Mouse (Mus musculus) CD4-positive, CD25-positive, alpha-beta regulatory T cell, adult 2 months (primary cell): ENCODE results near the gene Haus7.

ENCODE experiments used
- DNase-seq: peaks from one replicate; pipeline ENCODE4 v3.0.0-alpha.2; 2012; ENCODE audit warnings: low read depth, low spot score

Gene Haus7

DNA sequence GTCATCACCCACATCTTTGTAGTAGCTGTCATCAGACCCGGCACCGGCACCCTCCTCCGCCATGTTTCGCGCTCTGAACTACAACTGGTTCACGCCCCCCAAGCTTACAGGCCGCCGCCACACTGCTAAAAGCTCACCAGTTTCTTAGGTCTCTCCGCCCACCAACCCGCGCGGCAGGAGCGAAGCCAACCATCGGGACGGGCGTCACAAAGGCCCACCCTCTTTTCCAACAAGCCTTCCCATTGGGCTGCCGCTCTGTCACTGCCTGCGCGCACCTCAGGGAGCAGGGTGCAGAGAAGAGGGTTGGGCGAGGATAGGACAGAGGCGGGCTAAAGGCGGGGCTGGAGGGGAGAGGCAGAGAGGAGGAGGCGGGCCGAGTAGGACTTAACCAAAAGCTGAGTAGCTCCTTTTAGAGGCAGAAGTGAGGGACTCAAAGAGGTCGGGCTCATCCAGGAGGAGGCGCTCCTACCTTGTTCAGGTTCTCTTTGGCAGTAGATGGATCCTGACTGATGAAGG, at the start of gene Haus7:
TSS of gene Haus7 (minus strand) at position 168 of the 516 bp plus-strand sequence.
- peak; percentile 95 for DNase-seq

DNA sequence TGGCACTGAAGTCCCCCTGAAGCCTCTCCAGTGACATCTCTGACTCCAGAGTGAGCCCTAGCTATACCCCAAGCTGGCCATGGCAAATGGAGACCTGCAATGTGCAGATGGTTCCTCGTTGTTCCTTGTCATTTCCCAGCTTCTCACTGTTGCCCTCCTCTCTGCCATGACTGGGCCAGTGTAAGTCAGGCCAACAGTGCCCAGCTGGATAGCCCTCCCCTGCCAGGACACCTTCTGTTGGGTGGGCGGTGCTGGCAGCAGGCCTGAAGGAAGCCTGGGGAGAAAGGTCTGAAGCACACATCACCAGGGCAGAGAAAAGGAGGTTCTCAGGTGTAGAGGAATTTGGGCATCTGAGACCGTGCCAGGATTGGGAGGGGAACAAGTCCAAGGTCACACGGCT, 47.7 kb upstream of the Haus7 start:
- DNase-seq, result no peak

DNA sequence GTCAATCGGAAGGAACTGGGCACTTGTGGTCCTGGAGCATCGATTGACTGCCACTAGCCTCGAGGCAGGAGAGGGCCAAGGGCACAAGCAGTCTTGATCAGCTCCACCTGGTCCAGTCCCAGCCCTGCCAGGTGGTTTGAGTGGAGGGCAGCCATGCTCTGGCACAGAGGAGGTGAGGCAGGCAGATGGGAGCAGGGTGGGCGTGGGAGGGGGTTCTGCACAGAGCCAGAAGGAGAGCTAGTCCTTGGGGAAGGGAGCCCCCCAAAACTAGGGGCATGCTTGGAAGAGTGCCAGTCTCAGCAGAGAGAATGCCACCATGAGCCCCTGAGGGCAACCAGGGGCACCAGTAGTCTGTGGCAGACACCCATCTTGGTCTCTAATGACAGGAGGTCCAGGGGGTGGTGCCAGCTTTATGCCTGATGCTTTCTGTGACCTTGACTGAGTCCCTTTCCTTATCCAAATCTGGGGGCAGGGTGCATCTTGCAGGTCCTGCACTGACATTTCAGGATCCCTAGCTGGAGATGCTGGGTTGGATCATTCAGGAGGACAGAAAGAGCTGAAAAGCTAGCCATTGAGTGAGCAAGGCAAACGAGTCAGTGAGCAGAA, 46.4 kb upstream of the Haus7 start:
- DNase-seq, result no peak

DNA sequence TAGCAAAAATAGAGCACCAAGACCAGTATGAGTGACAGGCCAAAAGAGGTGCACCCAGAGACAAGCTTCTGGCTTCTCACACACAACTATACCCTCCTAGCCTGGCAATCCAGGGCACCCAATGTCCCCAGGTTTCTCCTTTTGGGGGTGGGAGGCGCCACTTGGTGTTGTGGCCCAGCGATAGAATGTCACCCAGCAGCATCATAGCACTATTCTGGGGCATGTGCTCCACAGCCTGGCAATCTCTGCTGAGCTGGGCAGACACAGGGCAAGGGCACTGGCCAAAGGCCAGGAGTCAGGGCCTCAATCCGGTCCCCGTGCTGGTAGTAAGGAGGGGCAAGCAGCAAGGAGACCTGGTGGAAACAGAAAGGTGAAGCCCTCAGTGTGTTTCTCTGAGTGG, 37.9 kb upstream of the Haus7 start:
- DNase-seq, result no peak

GRCm38 (mm10) chrX:73493567-73493966, 34.7 kb upstream of the Haus7 start:
- peak; percentile 85 for DNase-seq

DNA sequence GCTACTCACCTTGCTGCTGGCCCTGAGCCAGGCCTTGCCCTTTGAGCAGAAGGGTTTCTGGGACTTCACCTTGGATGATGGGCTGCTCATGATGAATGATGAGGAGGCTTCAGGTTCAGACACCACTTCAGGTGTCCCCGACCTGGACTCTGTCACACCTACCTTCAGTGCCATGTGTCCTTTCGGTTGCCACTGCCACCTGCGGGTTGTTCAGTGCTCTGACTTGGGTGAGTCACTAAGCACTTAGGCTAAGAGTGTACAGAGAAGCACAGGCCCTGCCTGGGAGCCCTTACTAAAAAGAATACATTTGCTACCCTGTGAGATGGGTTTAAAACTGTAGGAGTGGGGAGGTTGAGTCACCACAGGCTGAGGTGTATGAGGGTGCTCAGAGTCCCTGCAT, 32.0 kb upstream of the Haus7 start:
- DNase-seq, result no peak

GRCm38 (mm10) chrX:73490186-73490585, 31.3 kb upstream of the Haus7 start:
- no peak for DNase-seq

DNA sequence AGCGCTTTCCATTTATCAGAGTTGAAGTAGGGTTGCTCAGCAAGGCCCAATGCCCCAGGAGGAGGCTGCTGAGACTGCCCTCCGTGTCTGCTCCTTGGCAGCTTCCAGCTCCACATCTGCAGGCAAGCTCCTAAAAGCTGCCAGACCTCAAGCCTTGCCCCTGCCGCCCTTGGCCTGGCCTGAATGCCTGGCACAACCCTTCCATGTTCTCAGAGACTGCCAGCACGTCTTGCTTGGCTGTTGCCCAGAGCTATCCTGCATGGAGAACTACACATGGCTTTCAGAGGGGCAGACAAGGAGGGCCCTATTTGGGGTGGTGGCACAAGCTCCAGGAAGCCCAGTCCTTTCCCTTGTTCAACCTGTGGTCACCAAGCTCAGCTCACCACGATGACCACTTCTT, 28.1 kb upstream of the Haus7 start:
- no peak for DNase-seq

DNA sequence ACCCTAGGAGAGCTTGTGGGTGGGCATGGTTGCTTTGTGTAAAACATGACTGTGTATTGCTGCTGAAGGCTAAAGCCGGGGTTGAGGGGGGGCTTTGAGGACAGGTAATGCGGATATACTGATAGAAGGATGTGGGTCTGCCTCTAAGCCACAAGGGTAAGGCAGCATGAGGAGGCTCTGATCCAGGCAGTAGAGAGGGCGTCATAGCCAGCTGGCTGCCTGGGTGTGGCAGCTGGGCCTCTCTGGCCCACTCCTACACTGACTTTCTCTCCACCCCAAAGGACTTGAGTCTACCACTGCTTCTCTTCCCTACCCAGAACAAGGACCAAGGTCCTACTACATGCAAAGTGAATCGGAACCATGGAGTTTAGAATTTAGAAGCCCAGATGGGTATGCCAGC, 26.0 kb upstream of the Haus7 start:
- no peak for DNase-seq

DNA sequence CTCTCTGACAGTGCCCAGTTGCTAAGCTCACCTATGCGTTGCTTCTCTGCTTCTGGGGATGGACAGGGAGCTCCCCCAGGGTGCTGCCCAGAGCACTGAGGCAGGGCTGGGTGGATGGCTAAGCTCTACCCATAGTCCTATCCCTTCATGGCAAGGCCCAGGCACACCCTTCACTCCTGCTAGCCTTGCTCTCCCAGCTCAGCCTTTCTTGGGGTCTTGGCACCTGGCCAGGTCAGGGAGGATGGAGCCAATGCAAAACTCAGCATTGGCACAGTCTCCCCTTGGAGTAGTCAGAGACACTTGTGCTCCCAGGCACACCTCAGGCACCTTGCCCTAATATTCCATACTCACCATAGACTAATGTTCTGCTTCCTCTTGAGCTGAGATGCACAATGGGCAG, 25.2 kb upstream of the Haus7 start:
- DNase-seq, result no peak

DNA sequence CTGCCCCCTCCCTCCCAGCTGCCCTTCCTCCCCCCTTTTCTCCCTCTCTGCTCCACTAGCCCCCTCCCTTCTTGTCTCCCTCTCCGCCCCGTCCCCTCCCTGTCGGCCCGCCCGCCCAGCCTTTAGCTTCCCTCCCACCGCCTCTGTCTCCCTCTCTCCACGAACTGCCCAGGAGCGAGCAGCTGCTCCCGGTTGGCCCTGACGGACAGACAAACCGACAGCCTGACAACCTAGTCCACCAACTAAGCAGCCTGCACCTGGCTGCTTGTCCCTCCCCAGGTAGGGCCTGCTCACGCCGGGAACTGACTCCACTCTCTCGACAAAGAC, 24.6 kb upstream of the Haus7 start, which contains the start of gene Bgn:
TSS of gene Bgn (plus strand) at position 119 of the 327 bp plus-strand sequence.
- no peak for DNase-seq

GRCm38 (mm10) chrX:73482643-73483483, 24.0 kb upstream of the Haus7 start:
- no peak for DNase-seq

- DNase-seq, result no peak
Observed at GRCm38 (mm10) chrX:73480334-73480733, 21.5 kb upstream of the Haus7 start.

DNA sequence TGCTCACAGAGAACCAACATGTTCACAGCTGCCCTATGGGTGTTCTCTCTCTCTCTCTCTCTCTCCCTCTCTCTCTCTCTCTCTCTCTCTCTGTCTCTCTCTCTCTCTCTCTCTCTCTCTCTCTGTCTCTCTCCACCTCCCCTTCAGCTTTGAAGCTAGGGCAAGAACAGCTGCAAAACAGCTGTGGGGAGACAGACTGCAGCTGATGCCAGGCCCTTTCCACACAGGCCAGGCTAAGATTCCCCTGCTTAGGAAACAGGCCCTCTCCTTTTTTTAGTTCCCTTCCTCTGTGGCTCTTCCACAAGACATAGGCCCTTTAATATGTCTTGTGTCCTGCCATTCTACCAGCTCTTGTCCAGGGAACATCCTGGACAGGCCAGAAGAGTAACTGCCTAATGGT, 20.8 kb upstream of the Haus7 start:
- DNase-seq, result no peak

DNA sequence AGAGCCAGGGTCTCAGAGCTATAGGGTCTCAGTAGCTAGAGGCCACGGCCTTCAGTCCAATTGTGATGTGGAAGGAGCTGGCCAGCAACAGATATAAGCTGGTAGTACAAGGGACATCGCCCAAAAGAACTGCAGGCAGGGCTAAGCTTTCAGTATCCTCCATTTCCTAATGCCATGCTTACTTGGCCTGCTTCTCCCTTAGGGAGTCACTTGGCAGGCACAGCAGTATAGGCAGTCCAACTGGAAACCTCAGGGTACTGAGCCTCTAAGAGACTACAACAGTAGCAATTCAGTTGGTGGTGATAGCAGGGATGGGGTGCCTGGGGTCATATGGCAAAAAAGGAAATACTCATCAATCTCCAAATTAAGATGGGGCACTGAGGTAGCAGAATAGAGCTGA, 18.7 kb upstream of the Haus7 start:
- no peak for DNase-seq

DNA sequence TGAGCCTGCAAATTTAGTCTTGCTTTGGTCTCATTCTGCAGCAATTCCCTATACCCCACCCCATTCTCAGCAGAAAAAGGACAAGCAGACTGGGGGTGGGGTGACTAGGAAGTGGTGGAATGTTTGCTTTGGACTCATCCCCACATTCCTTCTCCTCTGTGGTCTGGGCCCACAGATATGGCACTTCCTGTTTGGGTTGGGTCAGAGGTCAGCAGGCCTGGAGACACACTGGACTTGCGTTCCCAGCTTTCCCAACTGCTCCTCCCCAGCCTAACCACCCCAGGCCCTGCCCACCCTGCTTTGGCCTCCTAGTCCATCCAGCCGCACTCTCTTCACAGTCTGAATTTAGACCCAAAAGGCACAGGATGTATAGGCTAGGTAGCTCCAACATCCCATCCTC, 17.8 kb upstream of the Haus7 start:
- no peak for DNase-seq

GRCm38 (mm10) chrX:73475658-73476256, 16.9 kb upstream of the Haus7 start:
- no peak for DNase-seq

- DNase-seq, result no peak
Observed at GRCm38 (mm10) chrX:73474340-73475165, 15.7 kb upstream of the Haus7 start.

DNA sequence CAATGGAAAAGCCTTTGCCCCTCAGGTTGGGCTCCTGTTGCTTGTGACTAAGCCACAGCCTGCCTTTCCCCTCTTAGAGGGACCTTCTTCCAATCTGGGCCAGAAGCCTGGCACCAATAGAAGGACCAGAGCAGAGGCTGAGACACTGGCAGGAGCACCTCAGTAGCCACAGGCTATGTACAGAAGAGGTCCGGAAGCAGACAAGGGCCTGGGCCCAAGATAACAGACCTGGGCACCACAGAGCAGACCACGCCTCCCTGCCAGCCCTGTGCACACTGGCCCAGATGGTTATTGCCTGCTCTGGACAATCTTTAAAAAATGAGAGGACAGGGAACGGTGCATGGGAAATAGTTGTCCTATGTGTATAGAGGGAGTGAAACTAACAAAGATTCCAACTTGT, 12.9 kb upstream of the Haus7 start:
- DNase-seq, result no peak

DNA sequence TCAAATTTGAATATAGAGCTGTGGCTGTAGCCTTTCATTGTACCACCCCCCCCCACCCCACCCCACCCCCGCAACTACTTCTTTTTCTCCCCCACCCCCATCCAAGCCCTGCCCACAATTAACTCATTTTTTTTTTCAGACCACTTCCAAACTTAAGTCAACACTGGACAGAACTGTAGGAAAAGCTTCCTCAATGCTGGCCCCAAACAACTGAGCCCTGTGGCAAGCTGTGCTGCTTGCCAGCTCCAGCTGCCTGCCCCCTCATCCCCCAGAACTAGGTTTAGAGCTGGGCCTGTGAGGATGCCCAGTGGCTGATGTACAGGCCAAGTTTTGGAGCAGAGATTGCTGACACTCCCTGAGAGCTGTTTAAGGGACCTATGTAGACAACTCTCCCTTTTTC, 9.9 kb upstream of the Haus7 start:
- no peak for DNase-seq

- DNase-seq, result no peak
Observed at GRCm38 (mm10) chrX:73468330-73468729, 9.5 kb upstream of the Haus7 start.
